Mouse (Mus musculus): ENCODE results near the gene Sh3rf3. TPM values are rescaled to one million over a fixed set of nuclear protein-coding genes. Genes with fewer than 3 reads are reported as not detected.

Gene Sh3rf3
- total RNA-seq, 2 experiments from 2014 or later, result 44.0 to 56.3 TPM

DNA sequence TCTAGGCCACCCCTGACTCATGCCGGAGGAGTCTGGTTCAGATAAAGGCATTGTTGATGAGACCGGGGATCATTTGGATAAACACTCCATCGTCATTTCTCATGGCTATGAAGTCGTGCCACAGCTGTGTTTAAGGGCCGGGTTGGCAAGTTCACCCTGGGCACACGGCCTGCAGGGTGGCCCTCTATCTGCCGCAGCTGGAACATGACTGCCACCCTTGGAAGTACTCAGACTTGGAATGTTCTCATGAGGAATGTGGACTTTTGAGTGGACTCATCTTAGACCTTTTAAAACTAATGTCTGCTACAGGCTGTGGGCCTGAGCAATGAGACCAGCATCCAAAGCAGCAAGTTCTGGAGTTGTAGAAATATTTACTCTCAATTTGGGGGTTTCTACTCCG, 29.9 kb downstream of the Sh3rf3 start:
- intact Hi-C loops (cut with DNase I), result no loop called here
- no peak for DNase-seq (ENCODE audit: low spot score in 2 of 2)

DNA sequence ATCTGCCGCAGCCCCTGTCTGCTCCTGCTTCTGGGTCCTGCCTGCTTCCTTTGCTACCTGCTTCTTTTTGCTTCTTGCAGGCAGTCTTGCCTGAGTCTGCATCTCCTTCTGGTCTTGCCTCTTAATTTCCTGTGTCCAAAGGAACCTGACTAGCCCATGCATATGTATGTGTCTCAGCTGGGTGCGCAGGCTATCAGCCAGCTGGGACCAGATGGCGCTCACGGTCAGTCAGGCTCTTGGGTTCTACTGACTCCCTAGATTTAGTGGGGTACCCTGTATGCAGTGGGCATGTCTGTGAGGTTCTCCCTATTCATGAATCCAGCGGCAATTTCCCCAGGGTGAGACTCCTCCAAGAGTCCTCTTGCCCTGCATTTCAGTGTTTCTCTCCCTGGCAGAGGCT, 35.0 kb downstream of the Sh3rf3 start:
- intact Hi-C loops (cut with DNase I), result no loop called here
- DNase-seq (ENCODE audit: low spot score in 2 of 2), result no peak

DNA sequence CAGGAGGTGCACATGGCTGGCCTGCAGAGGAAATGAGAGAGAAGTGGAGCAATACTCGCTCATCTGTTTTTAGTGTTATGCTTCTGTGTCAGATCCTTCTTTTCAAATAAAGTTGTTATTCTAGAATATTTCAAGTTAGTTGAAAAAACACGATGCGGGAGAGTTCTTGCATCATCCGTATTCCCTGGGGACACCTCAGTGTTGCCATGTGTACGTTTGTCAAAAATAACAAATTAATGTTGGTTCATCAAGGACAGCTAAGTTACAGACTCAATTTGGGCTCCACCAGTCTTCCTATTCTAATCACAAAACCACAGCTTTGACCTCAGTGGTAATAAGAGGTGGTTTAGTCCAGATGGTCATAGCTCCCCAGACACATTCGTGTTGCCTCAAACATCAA, 35.4 kb downstream of the Sh3rf3 start:
- no peak for DNase-seq (ENCODE audit: low spot score in 2 of 2)
- intact Hi-C loops (cut with DNase I), result no loop called here

DNA sequence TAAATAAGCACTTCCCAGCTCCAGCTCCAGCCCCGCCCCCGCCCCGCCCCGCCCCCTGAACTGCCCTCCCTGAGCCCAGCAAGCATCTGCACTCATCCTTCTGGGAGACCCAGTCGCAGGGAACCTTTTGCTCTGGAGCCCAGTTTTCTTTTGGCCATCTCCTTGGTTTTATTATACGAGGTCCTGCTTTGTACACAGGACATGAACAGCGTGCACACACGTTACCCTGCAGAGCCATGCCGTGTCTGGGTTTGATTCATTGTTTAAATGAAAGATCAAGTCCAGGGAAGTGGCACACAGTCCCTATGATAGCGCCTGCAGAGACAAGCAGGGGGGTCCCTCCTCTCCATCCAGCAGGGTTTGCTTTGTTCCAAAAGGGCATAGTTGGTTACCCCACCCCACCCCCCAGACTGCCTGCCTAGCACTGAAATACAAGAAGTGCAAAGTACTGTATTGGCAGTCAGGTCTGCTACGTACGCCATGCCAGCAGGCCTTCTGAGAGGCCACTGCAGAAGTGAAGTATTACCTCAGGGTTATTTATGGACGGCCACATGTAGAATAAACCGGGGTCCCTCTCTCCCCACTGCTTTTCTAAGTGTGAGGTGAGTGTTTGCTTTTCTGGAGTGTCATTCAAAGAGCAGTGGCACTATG, 41.5 kb downstream of the Sh3rf3 start:
- intact Hi-C loops (cut with DNase I), result no loop called here
- no peak for DNase-seq (ENCODE audit: low spot score in 2 of 2)

DNA sequence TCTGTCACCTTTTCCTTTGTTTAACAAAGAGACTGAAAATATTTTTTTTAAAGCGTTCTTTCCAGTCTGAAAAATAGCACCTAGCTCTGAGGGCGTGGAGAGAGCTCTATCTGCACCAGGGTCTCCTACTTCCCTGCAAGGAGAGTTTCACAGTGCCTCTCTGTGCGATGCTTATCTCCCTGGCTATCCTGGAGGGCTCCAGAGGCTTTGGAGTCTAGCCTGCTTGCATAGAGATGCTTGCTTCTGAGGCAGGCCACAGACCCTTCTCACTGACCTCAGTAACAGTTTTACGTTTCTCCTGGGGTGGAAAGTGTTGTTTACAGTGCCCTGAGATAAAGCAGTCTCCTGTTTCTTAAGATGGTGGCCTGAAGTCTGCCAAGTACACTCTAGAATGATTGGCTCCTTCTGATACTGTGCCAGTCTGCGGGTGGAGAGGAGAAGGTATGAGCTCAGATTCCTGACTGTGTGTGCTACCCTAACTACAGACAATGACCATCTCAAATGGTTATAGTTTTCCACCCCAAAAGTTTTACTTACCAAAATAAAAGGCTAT, 42.1 kb downstream of the Sh3rf3 start:
- intact Hi-C loops (cut with DNase I), result no loop called here
- no peak for DNase-seq (ENCODE audit: low spot score in 2 of 2)

DNA sequence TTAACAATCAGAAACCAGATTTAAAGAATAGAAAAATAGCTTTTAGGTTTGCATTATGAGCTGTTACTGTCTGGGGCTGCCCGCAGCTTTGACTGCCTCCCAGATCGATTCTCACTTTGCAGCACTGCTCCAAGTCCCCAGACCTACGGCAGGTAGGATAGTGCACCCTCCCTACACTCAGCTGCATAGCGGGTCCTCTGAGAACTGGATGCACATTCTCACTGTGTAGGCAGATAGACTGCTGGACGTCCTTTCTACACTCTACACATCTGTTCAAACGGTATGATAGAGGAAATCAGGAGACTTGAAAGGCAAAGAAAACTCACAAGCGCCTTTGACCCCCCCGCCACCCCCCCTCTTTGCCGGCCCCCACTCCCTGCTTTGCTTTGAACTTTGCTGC, 42.7 kb downstream of the Sh3rf3 start:
- no peak for DNase-seq (ENCODE audit: low spot score in 2 of 2)
- intact Hi-C loops (cut with DNase I), result no loop called here

DNA sequence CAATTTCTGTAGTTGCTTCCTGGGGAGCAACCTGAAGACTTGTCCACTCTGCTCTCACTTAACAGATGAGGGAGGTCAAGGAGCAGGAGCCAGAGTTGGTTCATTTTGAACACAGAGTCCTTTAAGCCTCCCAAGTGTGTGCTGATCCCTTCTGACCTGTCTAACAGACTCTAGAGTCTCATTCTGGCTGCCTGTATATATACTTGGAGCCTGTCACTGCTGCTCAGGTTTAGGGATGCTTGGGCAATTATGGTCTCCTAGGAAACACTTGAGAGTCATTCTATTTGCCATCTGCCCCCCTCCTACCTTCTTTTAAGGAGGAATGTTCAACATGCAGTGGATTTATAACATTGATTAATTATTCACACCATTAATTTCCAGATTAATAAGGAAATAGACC, 43.6 kb downstream of the Sh3rf3 start:
- DNase-seq (ENCODE audit: low spot score in 2 of 2), result no peak
- intact Hi-C loops (cut with DNase I), result no loop called here

DNA sequence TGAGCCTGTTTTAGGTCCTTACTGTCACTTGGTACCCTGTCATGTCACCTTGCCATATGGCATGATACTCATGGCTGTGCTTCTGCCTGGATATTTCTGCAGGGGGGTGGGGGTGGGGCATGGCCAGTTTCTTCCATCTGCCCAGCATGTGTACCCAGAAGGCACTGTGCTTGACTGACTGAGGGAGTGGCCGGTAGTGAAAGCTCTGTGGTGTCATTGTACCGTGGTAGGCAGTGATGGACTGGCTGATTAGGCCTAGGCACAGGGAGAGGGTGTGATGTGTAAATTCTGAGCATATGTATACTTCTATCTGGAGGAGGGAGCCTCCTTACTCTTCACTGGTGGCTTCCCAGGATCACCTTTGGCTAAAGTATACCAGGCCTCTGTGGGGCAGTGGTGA, 51.6 kb downstream of the Sh3rf3 start:
- intact Hi-C loops (cut with DNase I), result no loop called here
- no peak for DNase-seq (ENCODE audit: low spot score in 2 of 2)

DNA sequence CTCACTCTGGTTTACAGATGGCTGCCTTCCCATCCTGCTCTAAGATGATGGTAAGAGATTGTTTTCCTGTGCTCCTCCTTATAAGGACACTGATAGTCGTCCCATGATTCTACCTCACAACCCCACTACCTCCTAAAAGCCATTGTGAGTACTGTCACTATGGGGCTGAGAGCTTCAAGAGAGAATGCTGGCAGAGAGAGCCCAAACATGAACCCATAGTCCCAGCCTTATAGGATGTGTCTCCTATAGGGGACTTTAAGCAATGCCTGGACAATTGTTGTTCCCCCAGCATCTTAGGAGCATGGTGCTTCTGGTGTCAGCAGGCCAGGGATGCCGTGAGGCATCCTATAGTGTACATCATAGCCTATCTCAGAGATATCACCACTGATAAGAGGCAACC, 54.4 kb downstream of the Sh3rf3 start:
- DNase-seq (ENCODE audit: low spot score in 2 of 2), result no peak
- intact Hi-C loops (cut with DNase I), result no loop called here

DNA sequence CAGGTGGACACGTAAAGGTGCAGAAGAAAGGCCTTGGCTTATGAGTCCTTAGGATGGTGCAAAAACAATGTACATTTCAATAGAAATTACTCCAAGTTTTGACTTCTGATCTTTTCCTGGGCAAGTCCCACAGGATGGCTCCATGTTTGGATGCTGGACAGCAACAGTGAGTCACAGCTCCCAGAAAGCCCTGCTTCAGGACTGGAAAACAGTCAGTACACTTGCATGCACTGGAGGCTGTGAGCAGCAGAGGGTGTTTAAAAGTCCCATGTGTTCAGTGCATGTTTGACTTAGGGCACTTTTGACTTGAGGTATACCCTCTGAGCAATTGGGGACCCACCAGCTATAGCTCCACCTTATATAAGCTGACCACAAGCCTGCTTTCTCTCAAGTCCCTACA, 56.7 kb downstream of the Sh3rf3 start:
- intact Hi-C loops (cut with DNase I), result no loop called here
- DNase-seq (ENCODE audit: low spot score in 2 of 2), result no peak

DNA sequence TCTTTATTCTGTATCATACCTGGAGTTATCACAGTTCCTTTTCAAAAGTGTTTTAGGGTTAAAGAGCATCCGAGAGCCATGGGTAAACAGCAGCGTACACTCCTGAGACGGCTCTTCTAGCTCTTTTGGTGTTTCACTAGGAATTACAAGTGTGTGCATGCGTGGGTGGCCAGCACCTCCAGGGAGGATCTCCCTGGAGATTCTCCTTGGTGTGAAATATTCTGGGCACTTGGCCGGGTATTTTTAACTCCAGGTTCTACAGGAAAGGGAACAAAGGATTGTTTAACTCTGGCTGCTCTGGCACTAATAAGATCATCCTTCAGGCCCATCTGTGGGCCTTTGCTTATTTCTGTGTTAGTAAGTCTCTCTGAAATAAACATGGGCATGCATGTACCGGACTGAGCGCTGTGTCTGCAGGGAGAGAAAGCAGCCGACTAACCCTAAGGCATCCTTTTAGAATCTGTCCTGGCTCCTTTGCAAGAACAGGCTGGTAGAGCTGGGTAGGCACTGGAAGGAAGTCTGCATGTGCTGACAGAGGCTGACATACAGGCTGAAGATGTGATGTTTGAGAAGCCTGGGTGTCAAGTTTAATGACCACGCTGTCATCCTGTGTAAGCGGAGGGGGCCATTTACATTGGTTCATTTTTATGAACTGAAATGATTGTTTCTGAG, 58.1 kb downstream of the Sh3rf3 start:
- DNase-seq (ENCODE audit: low spot score in 2 of 2), result peak; percentile 70 to 73
- intact Hi-C loops (cut with DNase I), result no loop called here

DNA sequence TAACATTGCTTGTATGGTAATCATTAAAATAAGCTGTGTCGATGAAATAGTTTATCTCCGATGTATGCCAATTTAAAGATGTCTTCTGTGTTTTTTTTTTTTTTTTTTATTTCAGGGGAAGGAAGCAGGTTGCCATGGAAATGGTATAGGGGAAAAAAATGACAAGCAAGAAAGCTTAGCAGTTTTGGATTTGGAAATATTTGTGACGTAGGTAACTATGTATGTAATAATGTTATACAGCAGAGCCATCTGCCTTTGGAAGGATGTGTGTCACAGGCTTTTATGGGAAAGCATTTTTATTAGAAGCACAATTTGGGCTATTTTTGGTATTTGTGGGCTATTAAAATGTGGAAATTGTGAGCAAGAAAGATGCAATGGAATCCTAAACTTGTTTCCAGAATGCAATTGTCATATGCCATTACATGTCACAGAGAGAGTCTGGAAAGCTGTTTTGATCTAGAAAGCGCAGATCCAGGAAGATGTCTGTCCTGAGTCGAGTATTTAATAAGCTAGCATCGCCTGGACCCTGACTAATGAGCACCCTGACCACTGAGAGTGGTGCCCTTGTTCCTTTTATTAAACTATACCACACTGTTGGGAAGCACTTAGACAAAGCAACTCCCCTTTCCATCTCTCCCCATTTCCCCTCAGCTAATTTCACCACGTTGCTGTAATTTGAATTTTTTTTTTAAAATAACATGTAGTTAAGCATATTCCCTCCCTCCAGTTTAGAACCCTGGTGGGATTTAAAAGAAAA, 58.8 kb downstream of the Sh3rf3 start:
- DNase-seq (ENCODE audit: low spot score in 2 of 2), result no peak
- intact Hi-C loops (cut with DNase I), result no loop called here

DNA sequence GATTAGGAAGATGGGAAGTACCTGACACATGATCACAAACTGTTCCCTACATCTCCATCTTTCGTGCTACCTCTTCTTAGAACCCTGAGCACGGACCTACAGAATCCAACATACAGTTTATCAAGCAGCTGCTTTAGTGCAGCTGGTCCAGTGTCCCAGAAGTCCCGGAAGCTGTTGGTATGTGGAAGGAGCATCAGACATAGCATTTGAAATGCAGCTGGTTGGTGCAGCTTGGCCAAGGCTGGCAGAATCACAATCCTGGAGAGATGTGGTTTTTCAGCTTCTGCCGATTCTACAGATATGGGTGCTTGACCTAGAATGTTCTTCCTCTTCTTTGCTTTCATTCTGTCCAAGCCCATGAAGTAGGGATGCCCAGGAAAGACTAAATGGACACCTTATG, 64.7 kb downstream of the Sh3rf3 start:
- intact Hi-C loops (cut with DNase I), result no loop called here
- no peak for DNase-seq (ENCODE audit: low spot score in 2 of 2)

DNA sequence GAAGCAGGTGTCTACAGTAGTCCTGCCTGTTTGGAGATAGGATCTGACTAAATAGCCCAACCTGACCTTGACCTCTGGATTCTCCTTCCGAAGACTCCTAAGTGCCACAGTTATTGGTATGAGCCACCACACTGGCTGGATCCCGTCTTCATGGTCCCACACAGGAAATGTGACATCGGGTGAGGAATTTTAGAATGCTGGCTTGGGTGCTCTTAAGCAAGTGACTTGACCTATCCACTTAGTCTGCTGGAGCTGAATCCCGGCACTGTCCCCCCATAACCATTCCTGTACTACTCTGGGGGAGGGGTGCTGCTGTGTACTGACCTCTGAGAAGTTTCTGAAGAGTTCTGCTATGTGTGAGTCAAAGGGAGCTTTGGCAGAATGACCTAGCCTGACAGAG, 65.5 kb downstream of the Sh3rf3 start:
- intact Hi-C loops (cut with DNase I), result no loop called here

DNA sequence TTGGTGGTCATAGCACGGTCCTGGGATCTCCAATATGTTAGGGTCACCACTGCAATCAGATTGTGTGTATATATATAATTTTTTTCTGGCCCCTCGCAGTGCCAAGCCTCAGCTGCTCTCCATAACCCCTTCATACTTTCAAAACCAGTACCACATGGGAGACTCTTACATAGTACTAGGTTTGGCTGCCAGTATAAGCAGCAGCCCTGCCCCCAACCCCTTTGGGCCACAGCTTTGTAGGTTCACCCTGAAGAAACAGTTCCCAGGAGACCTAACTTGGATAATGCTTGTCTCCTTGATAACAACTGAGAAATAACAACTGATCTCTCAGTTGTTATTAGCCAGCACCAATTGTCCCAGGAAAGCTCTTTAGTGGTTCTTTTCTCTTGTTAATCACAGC, 69.6 kb downstream of the Sh3rf3 start:
- intact Hi-C loops (cut with DNase I), result loop anchor here (5.0 kb wide), 1 partner anchor 70 kb away; the partner anchor contains the start of gene Sh3rf3
- no peak for DNase-seq (ENCODE audit: low spot score in 2 of 2)

More for the DNA sequence above, 65.5 kb downstream of the Sh3rf3 start:
- no peak for DNase-seq (ENCODE audit: low spot score in 2 of 2)

DNA sequence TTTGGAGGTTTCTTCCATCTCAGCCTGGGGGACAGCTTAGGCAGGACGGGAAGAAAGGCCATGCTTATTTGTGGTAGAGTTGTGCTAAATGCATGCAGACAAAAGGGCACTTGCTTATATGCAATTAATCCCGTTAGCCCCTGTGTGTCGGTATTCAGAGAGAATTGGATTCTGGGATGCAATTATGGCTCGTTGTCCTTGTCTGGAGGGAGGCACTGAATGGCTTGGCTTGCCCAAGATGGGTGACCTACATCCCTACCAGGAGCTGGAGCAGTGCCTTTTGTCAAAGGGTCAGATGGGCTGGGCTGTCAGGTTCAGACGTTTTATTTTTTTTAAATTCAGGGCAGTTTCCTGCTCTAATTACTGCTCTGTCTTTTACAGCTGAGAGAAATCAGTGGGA, 72.2 kb downstream of the Sh3rf3 start:
- intact Hi-C loops (cut with DNase I), result no loop called here
- DNase-seq (ENCODE audit: low spot score in 2 of 2), result no peak

DNA sequence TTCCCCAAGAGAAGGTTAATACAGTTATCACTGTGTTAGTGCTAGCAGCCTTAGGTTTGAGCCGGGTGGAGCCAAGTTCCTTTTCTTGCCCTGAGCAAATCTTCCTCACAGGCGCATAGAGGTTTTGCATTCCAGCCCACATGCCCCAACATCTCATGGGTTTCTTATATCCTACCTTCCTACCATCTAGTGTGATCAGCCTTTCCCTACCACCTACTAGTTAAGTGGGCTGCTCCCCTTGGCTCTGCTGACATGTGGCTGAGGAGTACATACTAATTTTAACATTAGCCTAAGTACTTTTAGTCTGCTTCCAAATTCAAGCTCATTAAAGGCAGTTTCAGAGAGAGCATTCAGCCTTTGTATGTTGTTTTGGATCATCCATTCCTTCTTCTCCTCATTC, 72.7 kb downstream of the Sh3rf3 start:
- DNase-seq (ENCODE audit: low spot score in 2 of 2), result no peak
- intact Hi-C loops (cut with DNase I), result no loop called here

DNA sequence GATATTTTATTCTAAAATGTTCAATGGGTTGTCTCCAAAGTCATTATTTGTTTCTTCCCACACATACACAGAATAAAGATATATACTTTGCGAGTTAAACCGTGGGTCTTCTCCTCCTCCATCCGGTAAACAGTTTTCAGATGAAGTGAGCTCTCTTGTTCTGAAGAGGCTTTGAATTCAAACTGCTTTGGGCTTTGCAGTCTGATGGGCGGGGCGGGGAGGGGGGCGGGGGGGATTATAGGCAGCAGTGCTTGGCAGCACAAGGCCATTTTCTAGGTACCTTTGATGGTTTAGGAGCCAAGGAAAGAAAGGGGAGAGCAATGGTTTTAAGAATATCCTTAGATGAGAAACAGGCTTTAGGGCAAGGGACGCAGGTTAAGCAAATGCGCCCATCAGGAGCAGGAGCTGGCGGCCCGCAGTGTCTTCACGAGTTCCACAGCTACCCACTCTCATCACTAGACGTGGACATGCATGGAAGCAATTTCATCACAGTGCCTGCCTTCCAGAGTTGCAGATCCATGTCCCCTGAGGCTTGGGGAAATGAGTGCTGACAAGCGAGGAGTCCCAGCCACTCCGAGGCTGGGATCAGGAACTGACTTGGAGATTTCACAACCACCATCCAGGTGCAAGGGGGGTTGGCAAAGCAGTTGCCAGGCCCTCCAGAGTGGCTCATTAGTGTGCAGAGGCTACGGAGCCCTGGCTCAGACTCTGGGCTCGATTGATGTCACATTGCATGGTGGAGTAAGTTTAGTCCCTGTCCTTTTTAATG, 77.7 kb downstream of the Sh3rf3 start:
- DNase-seq (ENCODE audit: low spot score in 2 of 2), result no peak
- intact Hi-C loops (cut with DNase I), result no loop called here

DNA sequence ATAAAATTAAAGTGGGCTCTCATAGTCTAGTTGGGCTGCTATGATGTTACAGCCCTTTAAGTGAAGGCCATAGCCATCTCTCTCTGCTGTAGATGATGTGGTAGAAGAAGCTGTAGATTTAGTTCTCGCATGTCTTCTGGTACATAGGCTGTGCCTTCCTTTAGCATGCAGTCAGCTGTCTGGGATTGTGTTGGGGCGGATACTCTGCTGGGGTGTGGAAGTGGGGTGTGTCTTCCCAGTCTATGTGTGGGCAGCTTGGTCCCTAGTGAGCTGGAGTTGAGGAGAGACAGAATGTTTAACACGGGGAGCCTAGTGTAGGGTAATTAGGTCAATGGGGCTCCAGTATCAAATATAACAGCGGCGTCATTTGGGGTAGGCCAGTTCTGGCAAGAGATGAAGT, 82.3 kb downstream of the Sh3rf3 start:
- DNase-seq (ENCODE audit: low spot score in 2 of 2), result peak in 1 of 2 experiments; percentile 36
- intact Hi-C loops (cut with DNase I), result no loop called here

DNA sequence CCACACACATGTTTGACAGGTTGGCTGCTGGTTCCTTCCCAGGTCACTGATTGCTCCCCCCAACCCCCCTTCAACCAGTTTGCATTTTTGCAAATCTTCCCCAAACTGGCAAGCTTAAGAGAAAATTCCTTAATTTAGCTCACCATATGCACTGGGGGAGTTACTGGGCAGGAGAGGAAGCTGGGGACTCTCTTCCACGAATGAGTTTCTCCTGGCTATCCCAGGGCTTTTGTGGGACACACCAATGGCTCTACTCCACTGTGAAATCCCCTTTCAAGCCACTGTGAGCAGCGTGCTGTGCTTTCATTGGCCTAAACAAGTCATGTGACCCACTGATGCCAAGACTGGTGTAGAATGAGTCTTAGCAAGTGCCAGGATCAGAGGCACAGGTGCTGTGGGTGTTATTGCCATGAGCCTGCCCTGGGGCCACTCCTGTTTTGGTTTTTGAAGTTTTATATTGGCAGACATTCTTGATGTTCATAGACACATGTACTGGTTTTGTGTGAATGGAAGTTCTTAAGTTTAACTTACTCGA, 83.9 kb downstream of the Sh3rf3 start:
- DNase-seq (ENCODE audit: low spot score in 2 of 2), result no peak
- intact Hi-C loops (cut with DNase I), result no loop called here
